In the genomic region with DNA sequence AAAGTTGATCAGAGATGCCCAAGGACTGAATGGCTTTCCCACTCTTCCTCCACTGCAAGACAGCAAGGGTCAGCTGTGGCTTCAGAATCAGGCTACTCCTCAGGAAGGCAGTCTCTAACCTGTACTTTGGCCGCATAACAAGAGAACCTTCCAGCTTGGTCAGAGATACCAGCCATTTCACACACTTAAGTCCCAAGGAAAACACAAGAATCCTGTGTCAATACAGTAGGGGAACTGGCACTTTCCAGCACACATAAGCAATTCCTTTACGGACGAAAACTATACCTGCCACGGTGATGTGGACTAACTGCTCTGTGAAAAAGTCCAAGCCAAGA, we compare ENCODE assay signal across 8 mouse cellular contexts. TPM values are rescaled to one million over a fixed set of nuclear protein-coding genes. Genes with fewer than 3 reads are reported as not detected.
DNase-seq lines count a peak whose midpoint lies in the region; ATAC-seq and TF ChIP-seq lines count a peak whose summit lies in the region.

No protein-coding gene starts in this region.

- peaks cover 31% of the 10 kb centered on the region for H3K4me1 ChIP-seq in heart, embryonic 15.5 days (replicated peaks)
- peaks cover 8 to 10% of the 10 kb centered on the region in 2 experiments; a peak in 3 of 4 replicates for H3K4me1 ChIP-seq in ES-E14 (ENCODE audit: control insufficient read depth in 2 of 2, insufficient read depth in 2 of 2, low read length in 2 of 2, poor library complexity in 1 of 2)
- H3K4me1 ChIP-seq in hindbrain, embryonic 13.5 days (replicated peaks), result peaks cover 26% of the 10 kb centered on the region
- H3K4me1 ChIP-seq in midbrain, embryonic 10.5 days, result peaks cover 29% of the 10 kb centered on the region

- no peak for ATAC-seq in heart, embryonic 15.5 days (replicated peaks; ENCODE audit: insufficient number of reproducible peaks, insufficient read depth, low FRiP score, low read depth)
- ATAC-seq in hindbrain, embryonic 13.5 days (ENCODE audit: low FRiP score), result no peak

- 70% methylated on average over 4 of the region's 4 CpGs for WGBS in heart, embryonic 15.5 days
- 84% methylated on average over 4 of the region's 4 CpGs for WGBS in hindbrain, embryonic 13.5 days
- WGBS in midbrain, embryonic 10.5 days, result 82% methylated on average over 4 of the region's 4 CpGs

- no peaks in the 10 kb centered on the region for H3K9me3 ChIP-seq in heart, embryonic 15.5 days (replicated peaks)
- H3K9me3 ChIP-seq in ES-E14 (ENCODE audit: control insufficient read depth, insufficient read depth, low read depth, low read length), result no peaks in the 10 kb centered on the region
- H3K9me3 ChIP-seq in hindbrain, embryonic 13.5 days, result no peaks in the 10 kb centered on the region
- H3K9me3 ChIP-seq in midbrain, embryonic 10.5 days (replicated peaks), result no peaks in the 10 kb centered on the region

- in situ Hi-C loops in ES-E14 (cut with MboI; ENCODE audit: low sequenced_read_pairs in 2 of 2, unreplicated experiment in 2 of 2), result no loop called here

- peak overlapping the region; percentile 98 for H3K4me3 ChIP-seq in heart, embryonic 15.5 days
- H3K4me3 ChIP-seq in ES-E14 (ENCODE audit: insufficient read depth in 1 of 2, low read depth in 1 of 2, low read length in 2 of 2, poor library complexity in 1 of 2, severe bottlenecking in 1 of 2), result peak overlapping the region; percentile 92
- H3K4me3 ChIP-seq in hindbrain, embryonic 13.5 days, result peak overlapping the region; percentile 79
- peak overlapping the region; percentile 98 for H3K4me3 ChIP-seq in midbrain, embryonic 10.5 days

- H3K27ac ChIP-seq in heart, embryonic 15.5 days, result 0 out of 2 replicates have a peak overlapping the region, but pooled peaks have one; percentile 75
- no peak overlapping the region for H3K27ac ChIP-seq in ES-E14 (ENCODE audit: insufficient read depth, low read depth, low read length, poor library complexity, severe bottlenecking)
- H3K27ac ChIP-seq in hindbrain, embryonic 13.5 days, result no peak overlapping the region
- no peak overlapping the region for H3K27ac ChIP-seq in midbrain, embryonic 10.5 days (replicated peaks)

- no peaks in the 10 kb centered on the region; the same call in 1 of the 2 replicates for H3K36me3 ChIP-seq in heart, embryonic 15.5 days
- peaks cover 2% of the 10 kb centered on the region; the same call in 1 of the 2 replicates for H3K36me3 ChIP-seq in ES-E14 (ENCODE audit: control insufficient read depth, insufficient read depth, low read length, poor library complexity, severe bottlenecking)
- H3K36me3 ChIP-seq in hindbrain, embryonic 13.5 days, result peaks cover 26% of the 10 kb centered on the region
- H3K36me3 ChIP-seq in midbrain, embryonic 10.5 days, result peaks cover 33% of the 10 kb centered on the region

- H3K9ac ChIP-seq in heart, embryonic 15.5 days, result peak overlapping the region; percentile 97; the same call in 1 of the 2 replicates
- peak overlapping the region; percentile 93 for H3K9ac ChIP-seq in ES-E14 (ENCODE audit: insufficient read depth, low read depth, low read length, poor library complexity, severe bottlenecking)
- peak overlapping the region; percentile 97 for H3K9ac ChIP-seq in hindbrain, embryonic 13.5 days

- H3K4me2 ChIP-seq in heart, embryonic 15.5 days, result peak overlapping the region; percentile 86
- peak overlapping the region; percentile 77 for H3K4me2 ChIP-seq in hindbrain, embryonic 13.5 days

- DNase-seq in heart, adult 8-10 months (ENCODE audit: low spot score), result no peak
- no peak for DNase-seq in ES-E14 (ENCODE audit: low read depth, low spot score)
- DNase-seq in midbrain, embryonic 10.5 days (ENCODE audit: low spot score), result no peak
- DNase-seq in spleen, adult 18-20 months, result no peak
- no peak for DNase-seq in cerebellum, adult 11 months
- DNase-seq in c-Kit-positive CD71-positive TER-119-positive erythroid progenitor cells, embryonic 14.5 days (ENCODE audit: low spot score), result no peak

- 0 out of 2 replicates have a peak, but pooled peaks cover 5% of the 10 kb centered on the region for H3K27me3 ChIP-seq in heart, embryonic 15.5 days
- H3K27me3 ChIP-seq in hindbrain, embryonic 13.5 days, result peaks cover 4% of the 10 kb centered on the region; the same call in 1 of the 2 replicates
- no peaks in the 10 kb centered on the region for H3K27me3 ChIP-seq in midbrain, embryonic 10.5 days (ENCODE audit: low read depth, poor library complexity, severe bottlenecking)

TF ChIP-seq in ES-E14, 5 proteins besides CTCF, POLR2A, EP300 and RAD21:
- TF ChIP-seq ZC3H11A (IDR thresholded peaks at IDR 0.05; ENCODE audit: borderline replicate concordance, low read depth, low read length) (no peak), CHD2 (IDR thresholded peaks at IDR 0.05; ENCODE audit: low read depth, low read length) (no peak), HCFC1 (IDR thresholded peaks at IDR 0.05; ENCODE audit: borderline replicate concordance, insufficient read depth, low read length) (no peak)

RNA-seq across cellular contexts. Expression of gene Rab5c, which starts 1.3 kb away (rescaled TPM):
- polyA plus RNA-seq in heart, embryonic 15.5 days (2015; fragmentation: Nextera tagmentation; extraction: Ambion mirVana), result 13.0 and 16.2 TPM in 2 replicates
- 10 to 100 TPM; 47.1 to 62.6 (median 51.0) TPM for total RNA-seq in heart, adult 8-10 months (2022)
- total RNA-seq in ES-E14 (2012; rRNA removed), result 83.8 and 124 TPM in 2 replicates
- 28.2 and 29.0 TPM in 2 replicates for polyA plus RNA-seq in hindbrain, embryonic 13.5 days (2015; fragmentation: Nextera tagmentation; extraction: Ambion mirVana)
- polyA plus RNA-seq in midbrain, embryonic 10.5 days (2016; fragmentation: Nextera tagmentation; extraction: Ambion mirVana), result 14.8 and 15.4 TPM in 2 replicates

RNA-seq across cellular contexts. Expression of gene Kcnh4, which starts 23.0 kb away (rescaled TPM):
- 0.10 TPM in 1 of 2 replicates, not detected in the other for polyA plus RNA-seq in heart, embryonic 15.5 days (2015; fragmentation: Nextera tagmentation; extraction: Ambion mirVana)
- total RNA-seq in heart, adult 8-10 months (2022), result not detected
- 0.45 and 0.48 TPM in 2 replicates for total RNA-seq in ES-E14 (2012; rRNA removed)
- polyA plus RNA-seq in hindbrain, embryonic 13.5 days (2015; fragmentation: Nextera tagmentation; extraction: Ambion mirVana), result 7.4 and 7.5 TPM in 2 replicates
- polyA plus RNA-seq in midbrain, embryonic 10.5 days (2016; fragmentation: Nextera tagmentation; extraction: Ambion mirVana), result 1.1 and 2.6 TPM in 2 replicates

RNA-seq across cellular contexts. Expression of gene Hspb9, which starts 23.1 kb away (rescaled TPM):
- not detected in 2 replicates for polyA plus RNA-seq in heart, embryonic 15.5 days (2015; fragmentation: Nextera tagmentation; extraction: Ambion mirVana)
- total RNA-seq in heart, adult 8-10 months (2022), result under 1 TPM in 1 of 4 experiments, not detected in 3; 0.37 TPM
- total RNA-seq in ES-E14 (2012; rRNA removed), result 0.49 and 1.6 TPM in 2 replicates
- polyA plus RNA-seq in hindbrain, embryonic 13.5 days (2015; fragmentation: Nextera tagmentation; extraction: Ambion mirVana), result 0.43 TPM in 1 of 2 replicates, not detected in the other
- 0.26 and 0.29 TPM in 2 replicates for polyA plus RNA-seq in midbrain, embryonic 10.5 days (2016; fragmentation: Nextera tagmentation; extraction: Ambion mirVana)

RNA-seq across cellular contexts. Expression of gene Kat2a, which starts 24.4 kb away (rescaled TPM):
- polyA plus RNA-seq in heart, embryonic 15.5 days (2015; fragmentation: Nextera tagmentation; extraction: Ambion mirVana), result 26.5 and 36.7 TPM in 2 replicates
- total RNA-seq in heart, adult 8-10 months (2022), result 10 to 100 TPM; 12.3 to 14.0 (median 13.1) TPM
- total RNA-seq in ES-E14 (2012; rRNA removed), result 40.8 and 44.4 TPM in 2 replicates
- 47.4 and 48.0 TPM in 2 replicates for polyA plus RNA-seq in hindbrain, embryonic 13.5 days (2015; fragmentation: Nextera tagmentation; extraction: Ambion mirVana)
- 66.6 and 72.2 TPM in 2 replicates for polyA plus RNA-seq in midbrain, embryonic 10.5 days (2016; fragmentation: Nextera tagmentation; extraction: Ambion mirVana)

RNA-seq across cellular contexts. Expression of gene Hcrt, which starts 26.0 kb away (rescaled TPM):
- not detected in 2 replicates for polyA plus RNA-seq in heart, embryonic 15.5 days (2015; fragmentation: Nextera tagmentation; extraction: Ambion mirVana)
- not detected for total RNA-seq in heart, adult 8-10 months (2022)
- total RNA-seq in ES-E14 (2012; rRNA removed), result not detected in 2 replicates
- polyA plus RNA-seq in hindbrain, embryonic 13.5 days (2015; fragmentation: Nextera tagmentation; extraction: Ambion mirVana), result 0.42 TPM in 1 of 2 replicates, not detected in the other
- 0.26 TPM in 1 of 2 replicates, not detected in the other for polyA plus RNA-seq in midbrain, embryonic 10.5 days (2016; fragmentation: Nextera tagmentation; extraction: Ambion mirVana)
